Mouse (Mus musculus): ENCODE results near the gene Cfap45.

DNA sequence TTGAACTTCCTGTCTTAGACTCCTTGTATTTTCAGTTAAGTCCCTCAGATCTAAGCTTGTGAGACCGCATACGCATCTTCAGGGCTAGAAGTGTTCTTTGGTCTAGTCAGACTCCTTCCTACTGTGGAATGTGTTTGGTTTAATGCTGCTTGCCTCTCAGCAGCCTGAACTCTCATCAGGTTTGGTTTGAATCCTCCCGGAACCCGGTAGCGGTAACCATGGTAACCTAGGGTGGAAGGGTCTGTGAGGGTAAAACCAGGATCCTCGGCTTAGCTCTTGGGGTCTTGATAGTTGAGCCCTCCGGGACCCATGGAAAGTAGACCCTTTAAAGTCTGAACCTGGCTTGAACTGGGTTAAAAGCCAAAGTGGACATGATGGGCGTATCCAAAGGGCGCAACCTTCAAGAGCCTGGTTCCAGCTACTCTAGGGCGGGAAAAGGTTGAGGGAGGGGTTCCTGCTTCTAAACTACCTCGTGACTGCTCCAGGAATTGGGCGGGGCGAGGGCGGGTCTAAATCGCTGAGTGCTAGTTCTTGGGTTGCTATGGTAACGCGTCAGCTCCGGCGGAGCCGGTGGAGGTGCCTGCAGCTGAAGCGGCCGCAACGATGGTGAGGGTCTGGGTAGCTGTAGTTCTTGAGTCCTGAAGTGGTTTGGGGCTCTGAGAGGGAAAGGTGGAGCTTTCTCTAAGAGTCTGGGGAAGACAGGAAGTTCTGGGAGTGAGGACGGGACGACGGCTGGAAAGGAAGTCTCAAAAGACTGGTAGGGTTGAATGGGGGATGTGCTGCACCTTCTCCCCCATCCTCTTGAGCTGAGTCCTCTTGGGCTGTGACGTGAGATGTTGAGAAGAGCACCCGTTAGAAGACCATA is at the start of gene Cfap45:
- TF ChIP-seq CTCF (IDR thresholded peaks at IDR 0.05; ENCODE audit: control insufficient read depth, insufficient read depth, insufficient read length) (no peak), CEBPB (IDR thresholded peaks at IDR 0.05; ENCODE audit: low read depth) (no peak)

Data from C2C12 (cell line).